Mouse (Mus musculus): ENCODE measurements at regions not wholly inside any gene's neighbourhood (a gene's known extent, or its start where the extent isn't known, plus 50 kb on each side); places are given as distances from the start of the nearest gene placed in this dataset.

- TF ChIP-seq CTCF (IDR thresholded peaks at IDR 0.05; ENCODE audit: extremely low read depth, insufficient read depth, low read length) (no peak), POLR2A (IDR thresholded peaks at IDR 0.05; ENCODE audit: extremely low read depth, insufficient read depth, low read length) (no peak)
These were observed 132.5 kb upstream of the Cxcr4 start for GRCm38 (mm10) chr1:128724433-128725091.
